Comparison of ENCODE assay signal across 20 mouse cellular contexts in the genomic region with DNA sequence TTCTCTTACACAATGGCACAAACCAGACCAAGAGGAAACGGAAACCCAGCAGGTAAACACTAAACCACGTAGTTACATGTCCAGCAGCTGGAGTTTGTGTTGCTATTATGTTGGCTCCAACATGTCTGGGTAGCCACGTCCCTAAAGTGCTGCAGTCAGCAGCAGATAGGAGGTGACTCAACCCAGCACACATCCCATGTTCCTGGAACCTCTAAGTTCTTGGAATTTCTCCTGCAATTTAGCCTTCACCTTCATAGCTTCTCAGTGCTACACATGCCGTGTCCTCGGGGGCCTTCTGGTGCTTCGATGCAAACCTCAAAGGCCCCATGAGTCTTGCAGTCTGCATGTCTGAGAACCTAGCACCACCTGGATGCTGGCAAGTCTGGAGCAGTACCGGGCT.
A peak's percentile ranks its signal among the peaks of the same experiment; 100 is the strongest.
DNase-seq lines count a peak whose midpoint lies in the region; ATAC-seq and TF ChIP-seq lines count a peak whose summit lies in the region.
"Had no signal": no experiment of that assay in that cellular context is flagged by ENCODE, and none has a peak within 500 bp of the region (broad histone marks: within the 10 kb centered on the region; RNA-seq: fewer than 3 reads in every experiment).

No protein-coding gene starts in this region.

- H3K4me3 ChIP-seq in stomach, postnatal 0 days (ENCODE audit: low read depth, low read length): no peak overlapping the region
- H3K4me3 ChIP-seq: heart, embryonic 12.5 days; hindbrain, embryonic 10.5 days had no signal

- no peaks in the 10 kb centered on the region for H3K4me1 ChIP-seq in stomach, postnatal 0 days (replicated peaks; ENCODE audit: control insufficient read depth, insufficient read depth)

- TF ChIP-seq CTCF in stomach, postnatal 0 days (IDR thresholded peaks at IDR 0.05; ENCODE audit: low read depth): no peak

- no peaks in the 10 kb centered on the region for H3K9me3 ChIP-seq in stomach, postnatal 0 days (ENCODE audit: control insufficient read depth, low read length)
- H3K9me3 ChIP-seq: heart, embryonic 12.5 days; hindbrain, embryonic 10.5 days had no signal

- ATAC-seq in stomach, postnatal 0 days (ENCODE audit: low FRiP score, low TSS enrichment): peak; percentile 66
- ATAC-seq: activated CD4-positive, CD25-positive, alpha-beta regulatory T cell, adult 4 months; forebrain, embryonic 14.5 days; Patski had no signal

- 66% methylated on average over 7 of the region's 7 CpGs for WGBS in stomach, postnatal 0 days

- no peaks in the 10 kb centered on the region for H3K36me3 ChIP-seq in stomach, postnatal 0 days (ENCODE audit: control insufficient read depth, insufficient read depth, low read length)
- H3K36me3 ChIP-seq: heart, embryonic 12.5 days; hindbrain, embryonic 10.5 days had no signal

- TF ChIP-seq EP300 in stomach, postnatal 0 days (optimal IDR thresholded peaks at IDR 0.05): no peak

- no peaks in the 10 kb centered on the region for H3K27me3 ChIP-seq in stomach, postnatal 0 days (ENCODE audit: control insufficient read depth, insufficient read depth, low read length)
- H3K27me3 ChIP-seq: heart, embryonic 12.5 days had no signal

- H3K27ac ChIP-seq in stomach, postnatal 0 days (replicated peaks): no peak overlapping the region
- H3K27ac ChIP-seq: hindbrain, embryonic 10.5 days; hindbrain, embryonic 14.5 days had no signal

- peak; percentile 35 for DNase-seq in adrenal gland, adult 2 months
- no peak for DNase-seq in adrenal gland, postnatal 14 days
- DNase-seq in ovary, adult 18-20 months (ENCODE audit: low spot score): peak; percentile 7
- no peak for DNase-seq in ovary, postnatal 10 days (ENCODE audit: low spot score)
- peak; percentile 20 to 32 for DNase-seq in adrenal gland, postnatal 36 days
- no peak for DNase-seq in stomach, postnatal 0 days (ENCODE audit: low spot score)
- no peak for DNase-seq in cerebellum, adult 9-10 months
- DNase-seq in MN1 (ENCODE audit: low spot score): no peak
- DNase-seq: cerebellum, adult 11-12 months; cerebellum, adult 9-11 months; cerebellum, postnatal 36 days; gastrocnemius, postnatal 10 days; heart, adult 18-20 months; kidney, adult 18-20 months had no signal

- no peak overlapping the region for H3K4me2 ChIP-seq in stomach, postnatal 0 days (replicated peaks; ENCODE audit: low read depth)
- H3K4me2 ChIP-seq: hindbrain, embryonic 14.5 days had no signal

- no peak overlapping the region for H3K9ac ChIP-seq in stomach, postnatal 0 days (ENCODE audit: low read length)
- H3K9ac ChIP-seq: heart, embryonic 12.5 days; hindbrain, embryonic 14.5 days had no signal

Comparison
In these comparisons a context has a peak if more than half of its experiments do, and no peak if none do; other contexts are left out.
1. DNase-seq: peak in adrenal gland, adult 2 months (single experiment), ovary, adult 18-20 months (single experiment) and adrenal gland, postnatal 36 days (2 of 2); none in adrenal gland, postnatal 14 days (single experiment), ovary, postnatal 10 days (single experiment), stomach, postnatal 0 days (single experiment), cerebellum, adult 9-10 months (single experiment) and MN1 (single experiment).